Mouse (Mus musculus) ES-E14 (cell line): ENCODE measurements around the gene Otp. TPM values are rescaled to one million over a fixed set of nuclear protein-coding genes. Genes with fewer than 3 reads are reported as not detected.

Experiments
- DNase-seq: peaks from one replicate; pipeline ENCODE4 v3.0.0-alpha.2; 2013; ENCODE audit warnings: low read depth, low spot score
- H3K27ac ChIP-seq: 2 replicates; pipeline ENCODE4 v1.5.1; 2012; ENCODE audit warnings: low read depth, mild to moderate bottlenecking, low read length, moderate library complexity, mixed read lengths; ENCODE audit not compliant: poor library complexity, insufficient read depth, severe bottlenecking
- H3K36me3 ChIP-seq: 2 replicates; pipeline ENCODE4 v1.6.1; 2012; ENCODE audit warnings: mild to moderate bottlenecking, low read length, moderate library complexity, mixed read lengths; ENCODE audit not compliant: control insufficient read depth, poor library complexity, insufficient read depth, severe bottlenecking
- H3K4me1 ChIP-seq, 2 experiments: fragments of 150-350 bp in 1 of 2; sonication (generic) in 1 of 2; 2 replicates each; pipeline ENCODE4 v1.6.1; 2012; ENCODE audit warnings: low read length in 2 of 2, mild to moderate bottlenecking in 1 of 2, mixed read lengths in 1 of 2; ENCODE audit not compliant: control insufficient read depth in 2 of 2, insufficient read depth in 2 of 2, poor library complexity in 1 of 2
- H3K4me3 ChIP-seq, 2 experiments: fragments of 150-350 bp in 1 of 2; sonication (generic) in 1 of 2; 2 replicates each; pipeline ENCODE4 v1.5.1; 2012; ENCODE audit warnings: low read length in 2 of 2, low read depth in 1 of 2, mild to moderate bottlenecking in 1 of 2, mixed read lengths in 1 of 2; ENCODE audit not compliant: insufficient read depth in 1 of 2, poor library complexity in 1 of 2, severe bottlenecking in 1 of 2
- H3K9ac ChIP-seq: 2 replicates; pipeline ENCODE4 v1.6.1; 2012; ENCODE audit warnings: low read depth, mild to moderate bottlenecking, low read length, mixed read lengths; ENCODE audit not compliant: poor library complexity, insufficient read depth, severe bottlenecking
- H3K9me3 ChIP-seq: fragments of 150-350 bp; sonication (generic); 2 replicates; pipeline ENCODE4 v1.6.1; 2012; ENCODE audit warnings: low read depth, mild to moderate bottlenecking, low read length; ENCODE audit not compliant: control insufficient read depth, insufficient read depth
- CHD2 ChIP-seq: IDR thresholded peaks from 2 replicates; pipeline ENCODE4 v1.6.1; 2014; ENCODE audit warnings: mild to moderate bottlenecking, low read depth, low read length, inconsistent platforms
- HCFC1 ChIP-seq: IDR thresholded peaks from 2 replicates; pipeline ENCODE4 v1.6.1; 2012; ENCODE audit warnings: low read length, inconsistent platforms, borderline replicate concordance; ENCODE audit not compliant: insufficient read depth
- MAFK ChIP-seq: IDR thresholded peaks from 2 replicates; pipeline ENCODE4 v1.6.1; 2014; ENCODE audit warnings: mild to moderate bottlenecking, low read depth, low read length, inconsistent platforms; ENCODE audit not compliant: insufficient read depth
- ZC3H11A ChIP-seq: IDR thresholded peaks from 2 replicates; pipeline ENCODE4 v1.6.1; 2012; ENCODE audit warnings: low read depth, mild to moderate bottlenecking, inconsistent platforms, low read length, borderline replicate concordance
- ZNF384 ChIP-seq: IDR thresholded peaks from 2 replicates; pipeline ENCODE4 v1.6.1; 2012; ENCODE audit warnings: low read depth, low read length, inconsistent platforms
- in situ Hi-C, 2 experiments: fragments of 600-800 bp; cut with MboI; formaldehyde crosslinking; loops; one replicate each; pipeline ENCODE4 v1.15.1; 2025; ENCODE audit warnings: low sequenced_read_pairs in 2 of 2, inconsistent platforms in 1 of 2; ENCODE audit not compliant: unreplicated experiment in 2 of 2
- total RNA-seq: library from RNA; depleted of rRNA; stranded (reverse); fragments of 300-350 nt; gene quantifications from 2 replicates; pipeline ENCODE4 v1.2.3, GENCODE M21; 2012

Gene Otp
- total RNA-seq, 1 experiment: not detected

- in situ Hi-C loops: no loop called here
- H3K4me3 ChIP-seq: no peak overlapping the region
- DNase-seq: no peak
- H3K36me3 ChIP-seq: no peaks in the 10 kb centered on the region
- no peak overlapping the region for H3K27ac ChIP-seq
- no peaks in the 10 kb centered on the region for H3K9me3 ChIP-seq
- H3K4me1 ChIP-seq: peaks cover 15 to 27% of the 10 kb centered on the region in 2 experiments
- TF ChIP-seq MAFK (no peak), HCFC1 (no peak), CHD2 (no peak), ZNF384 (no peak), ZC3H11A (no peak)
- no peak overlapping the region for H3K9ac ChIP-seq
Measured at GRCm38 (mm10) chr13:94859256-94859655, 16.1 kb upstream of the Otp start.

- H3K27ac ChIP-seq: peak overlapping the region; percentile 25
- no peaks in the 10 kb centered on the region for H3K9me3 ChIP-seq
- peaks cover 18 to 20% of the 10 kb centered on the region in 2 experiments for H3K4me1 ChIP-seq
- TF ChIP-seq HCFC1: no peak
- no peak for TF ChIP-seq MAFK
- no peak for TF ChIP-seq ZC3H11A
- no peak for TF ChIP-seq CHD2
- no peak for TF ChIP-seq ZNF384
- DNase-seq: no peak
- H3K9ac ChIP-seq: no peak overlapping the region
- H3K4me3 ChIP-seq: peak overlapping the region in 1 of 2 experiments; percentile 35; a peak in 1 of 4 replicates
- H3K36me3 ChIP-seq: no peaks in the 10 kb centered on the region
- in situ Hi-C loops: no loop called here
Measured at GRCm38 (mm10) chr13:94862491-94863230, 12.7 kb upstream of the Otp start.

GRCm38 (mm10) chr13:94866906-94867305 lies 8.5 kb upstream of the Otp start:
- Histone ChIP-seq H3K27ac (no peak overlapping the region), H3K4me3 (no peak overlapping the region), H3K9ac (no peak overlapping the region), H3K9me3 (no peaks in the 10 kb centered on the region), H3K36me3 (no peaks in the 10 kb centered on the region), H3K4me1 (peaks cover 6 to 7% of the 10 kb centered on the region in 2 experiments)
- TF ChIP-seq ZNF384 (no peak), MAFK (no peak)
- in situ Hi-C loops: no loop called here
- no peak for DNase-seq

- TF ChIP-seq HCFC1 (no peak), ZC3H11A (no peak), MAFK (no peak), CHD2 (no peak), ZNF384 (no peak)
- no peak overlapping the region for H3K9ac ChIP-seq
- no peaks in the 10 kb centered on the region for H3K9me3 ChIP-seq
- H3K36me3 ChIP-seq: no peaks in the 10 kb centered on the region
- no peak overlapping the region for H3K27ac ChIP-seq
- no peak overlapping the region for H3K4me3 ChIP-seq
- no peak for DNase-seq
- in situ Hi-C loops: no loop called here
- peaks cover 2 to 5% of the 10 kb centered on the region in 2 experiments for H3K4me1 ChIP-seq
Measured at GRCm38 (mm10) chr13:94867772-94868171, 7.6 kb upstream of the Otp start.

GRCm38 (mm10) chr13:94868478-94868950 lies 6.9 kb upstream of the Otp start:
- in situ Hi-C loops: no loop called here
- no peak overlapping the region for H3K27ac ChIP-seq
- H3K4me3 ChIP-seq: peak overlapping the region; percentile 71 to 88
- TF ChIP-seq ZNF384: no peak
- no peak for TF ChIP-seq ZC3H11A
- TF ChIP-seq HCFC1: no peak
- no peak for TF ChIP-seq CHD2
- no peak for TF ChIP-seq MAFK
- H3K4me1 ChIP-seq: peaks cover 0 to 5% of the 10 kb centered on the region in 2 experiments; a peak in 1 of 4 replicates
- no peaks in the 10 kb centered on the region for H3K36me3 ChIP-seq
- peak overlapping the region; percentile 77 for H3K9ac ChIP-seq
- no peak for DNase-seq
- H3K9me3 ChIP-seq: no peaks in the 10 kb centered on the region
